Mouse (Mus musculus): Measurements from ENCODE around the gene Cd37. TPM values are rescaled to one million over a fixed set of nuclear protein-coding genes. Genes with fewer than 3 reads are reported as not detected.

The Cd37 gene
- total RNA-seq, 2 experiments from 2014 or later, result 20.7 to 50.1 TPM

- ATAC-seq (replicated peaks; ENCODE audit: low FRiP score, poor library complexity, severe bottlenecking), result no peak
Measured at GRCm38 (mm10) chr7:45211070-45211469, 27.8 kb downstream of the Cd37 start.

GRCm38 (mm10) chr7:45208260-45208659, 30.7 kb downstream of the Cd37 start:
- no peak for ATAC-seq (replicated peaks; ENCODE audit: low FRiP score, poor library complexity, severe bottlenecking)

- ATAC-seq (replicated peaks; ENCODE audit: low FRiP score, poor library complexity, severe bottlenecking), result peak; percentile 84
Measured at GRCm38 (mm10) chr7:45204380-45205143, 34.4 kb downstream of the Cd37 start, which contains the start of gene Ccdc155. Gene Ccdc155 (minus strand): TSS chr7:45204892.

GRCm38 (mm10) chr7:45202654-45203053, 36.3 kb downstream of the Cd37 start:
- ATAC-seq (replicated peaks; ENCODE audit: low FRiP score, poor library complexity, severe bottlenecking), result no peak

- ATAC-seq (replicated peaks; ENCODE audit: low FRiP score, poor library complexity, severe bottlenecking), result no peak
Measured at GRCm38 (mm10) chr7:45198961-45199360, 40.0 kb downstream of the Cd37 start.

GRCm38 (mm10) chr7:45198435-45198834, 40.5 kb downstream of the Cd37 start:
- no peak for ATAC-seq (replicated peaks; ENCODE audit: low FRiP score, poor library complexity, severe bottlenecking)

- no peak for ATAC-seq (replicated peaks; ENCODE audit: low FRiP score, poor library complexity, severe bottlenecking)
Measured at GRCm38 (mm10) chr7:45196994-45197393, 41.9 kb downstream of the Cd37 start.

GRCm38 (mm10) chr7:45196176-45196535, 42.8 kb downstream of the Cd37 start:
- no peak for ATAC-seq (replicated peaks; ENCODE audit: low FRiP score, poor library complexity, severe bottlenecking)

GRCm38 (mm10) chr7:45195341-45196175, 43.4 kb downstream of the Cd37 start:
- no peak for ATAC-seq (replicated peaks; ENCODE audit: low FRiP score, poor library complexity, severe bottlenecking)

- ATAC-seq (replicated peaks; ENCODE audit: low FRiP score, poor library complexity, severe bottlenecking), result 0 out of 2 replicates have a peak, but pooled peaks have one; percentile 36
Measured at GRCm38 (mm10) chr7:45193871-45194785, 44.8 kb downstream of the Cd37 start.

GRCm38 (mm10) chr7:45193406-45193805, 45.5 kb downstream of the Cd37 start:
- no peak for ATAC-seq (replicated peaks; ENCODE audit: low FRiP score, poor library complexity, severe bottlenecking)

- no peak for ATAC-seq (replicated peaks; ENCODE audit: low FRiP score, poor library complexity, severe bottlenecking)
Measured at GRCm38 (mm10) chr7:45192585-45193310, 46.2 kb downstream of the Cd37 start.

GRCm38 (mm10) chr7:45191803-45192363, 47.0 kb downstream of the Cd37 start:
- no peak for ATAC-seq (replicated peaks; ENCODE audit: low FRiP score, poor library complexity, severe bottlenecking)

GRCm38 (mm10) chr7:45191161-45191560, 47.8 kb downstream of the Cd37 start:
- ATAC-seq (replicated peaks; ENCODE audit: low FRiP score, poor library complexity, severe bottlenecking), result no peak

GRCm38 (mm10) chr7:45190186-45190585, 48.7 kb downstream of the Cd37 start:
- 0 out of 2 replicates have a peak, but pooled peaks have one; percentile 47 for ATAC-seq (replicated peaks; ENCODE audit: low FRiP score, poor library complexity, severe bottlenecking)

- no peak for ATAC-seq (replicated peaks; ENCODE audit: low FRiP score, poor library complexity, severe bottlenecking)
Measured at GRCm38 (mm10) chr7:45189600-45189999, 49.3 kb downstream of the Cd37 start.

GRCm38 (mm10) chr7:45185921-45186320, 53.0 kb downstream of the Cd37 start:
- ATAC-seq (replicated peaks; ENCODE audit: low FRiP score, poor library complexity, severe bottlenecking), result no peak

GRCm38 (mm10) chr7:45183672-45184071, 55.2 kb downstream of the Cd37 start:
- no peak for ATAC-seq (replicated peaks; ENCODE audit: low FRiP score, poor library complexity, severe bottlenecking)

Data from erythroblast, adult 5-6 weeks (primary cell).